Mouse (Mus musculus) stomach, embryonic 16.5 days (tissue): ENCODE data around the gene Galnt6. TPM values are rescaled to one million over a fixed set of nuclear protein-coding genes. Genes with fewer than 3 reads are reported as not detected.
A peak's percentile ranks its signal among the peaks of the same experiment; 100 is the strongest.

ENCODE experiments used
- ATAC-seq: fragments of 200-750 bp; cut with Nextera tagmentation; 2 replicates; pipeline ENCODE4 v1.8.0; 2017; ENCODE audit warnings: moderate number of reproducible peaks, moderate TSS enrichment; ENCODE audit not compliant: insufficient read depth, low FRiP score
- H3K27ac ChIP-seq: fragments of 300-500 bp; sonication (generic); 2 replicates; pipeline ENCODE4 v1.5.1; 2014; ENCODE audit warnings: low read length
- H3K27me3 ChIP-seq: fragments of 300-500 bp; sonication (generic); 2 replicates; pipeline ENCODE4 v1.6.1; 2014; ENCODE audit warnings: low read length, control low read depth, mixed read lengths; ENCODE audit not compliant: control insufficient read depth, insufficient read depth
- H3K36me3 ChIP-seq: fragments of 300-500 bp; sonication (generic); 2 replicates; pipeline ENCODE4 v1.6.1; 2014; ENCODE audit warnings: low read length; ENCODE audit not compliant: control insufficient read depth, insufficient read depth
- H3K4me1 ChIP-seq: fragments of 300-500 bp; sonication (generic); 2 replicates; pipeline ENCODE4 v1.6.1; 2014; ENCODE audit warnings: low read length, control low read depth, mixed read lengths; ENCODE audit not compliant: control insufficient read depth, insufficient read depth
- H3K4me2 ChIP-seq: fragments of 300-500 bp; sonication (generic); 2 replicates; pipeline ENCODE4 v1.6.1; 2014; ENCODE audit warnings: low read depth, low read length, mixed read lengths
- H3K4me3 ChIP-seq: fragments of 300-500 bp; sonication (generic); replicated peaks from 2 replicates; pipeline ENCODE4 v1.5.1; 2014; ENCODE audit warnings: mild to moderate bottlenecking, low read length
- H3K9ac ChIP-seq: fragments of 300-500 bp; sonication (generic); 2 replicates; pipeline ENCODE4 v1.6.1; 2014; ENCODE audit warnings: low read length
- H3K9me3 ChIP-seq: fragments of 300-500 bp; sonication (generic); replicated peaks from 2 replicates; pipeline ENCODE4 v1.6.1; 2016; ENCODE audit warnings: low read length, control low read depth; ENCODE audit not compliant: control insufficient read depth
- WGBS: fragments of 180-500 bp; shearing (Covaris S2); extraction: QIAGEN DNeasy Blood & Tissue Kit; methylation state at CpG from one replicate; pipeline ENCODE4 v1.1.7; 2014; 5-methylcytosine and 5-hydroxymethylcytosine counted together
- polyA plus RNA-seq: library from polyadenylated mRNA; unstranded; fragments of >200 nt; fragmentation: Nextera tagmentation; extraction: Ambion mirVana; gene quantifications from 2 replicates; pipeline ENCODE4 v1.2.1, GENCODE M21; 2015

Gene Galnt6
- polyA plus RNA-seq, 1 experiment from 2014 or later: 6.9 TPM

DNA sequence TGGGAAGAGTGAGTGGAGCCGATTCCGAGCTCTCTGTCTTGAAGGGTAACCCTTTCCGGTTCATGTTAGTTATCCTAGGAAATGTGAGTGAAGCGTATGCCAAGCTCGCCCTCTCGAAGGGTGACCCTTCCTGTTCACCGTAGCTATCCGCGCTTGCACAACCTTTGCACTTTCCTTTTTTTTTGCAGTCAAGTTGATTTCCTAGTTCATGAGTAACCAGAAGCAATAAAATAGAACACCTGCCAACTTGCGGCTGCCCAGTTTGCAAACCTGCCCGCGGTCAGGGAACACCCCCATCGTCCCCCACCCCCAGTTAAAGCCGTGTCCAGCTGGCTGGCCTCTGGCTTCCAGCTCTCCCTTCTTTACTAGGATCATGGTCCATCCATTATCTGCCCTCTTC, 50.2 kb downstream of the Galnt6 start:
- H3K27me3 ChIP-seq: no peaks in the 10 kb centered on the region
- no peak overlapping the region for H3K27ac ChIP-seq
- 61% methylated on average over 14 of the region's 14 CpGs for WGBS
- H3K36me3 ChIP-seq: no peaks in the 10 kb centered on the region
- no peak overlapping the region for H3K4me2 ChIP-seq
- no peak overlapping the region for H3K4me3 ChIP-seq
- ATAC-seq: no peak
- H3K4me1 ChIP-seq: no peaks in the 10 kb centered on the region
- H3K9me3 ChIP-seq: no peaks in the 10 kb centered on the region
- H3K9ac ChIP-seq: no peak overlapping the region

DNA sequence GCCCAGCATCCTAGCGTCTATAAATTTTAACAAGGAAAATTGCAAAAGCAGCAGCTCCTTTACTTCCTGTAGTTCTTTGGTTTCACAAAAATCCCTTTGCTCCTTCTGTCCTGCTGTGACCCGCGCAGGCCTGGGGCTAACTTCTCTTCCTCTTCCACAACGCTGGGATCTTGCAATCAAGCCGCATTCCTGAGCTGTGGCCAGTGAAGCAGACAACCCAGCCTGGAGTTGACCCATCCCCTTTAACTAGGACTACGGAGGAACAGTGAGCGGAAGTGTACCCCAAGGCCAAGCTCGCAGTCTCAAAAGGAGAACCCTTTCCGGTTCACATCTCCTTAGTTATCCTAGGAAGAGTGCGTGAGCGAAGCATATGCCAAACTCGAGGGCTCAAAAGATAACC, 50.6 kb downstream of the Galnt6 start:
- no peaks in the 10 kb centered on the region for H3K4me1 ChIP-seq
- ATAC-seq: no peak
- no peak overlapping the region for H3K4me2 ChIP-seq
- no peak overlapping the region for H3K9ac ChIP-seq
- WGBS: 81% methylated on average over 12 of the region's 12 CpGs
- no peak overlapping the region for H3K27ac ChIP-seq
- no peak overlapping the region for H3K4me3 ChIP-seq
- H3K36me3 ChIP-seq: no peaks in the 10 kb centered on the region
- H3K27me3 ChIP-seq: no peaks in the 10 kb centered on the region
- no peaks in the 10 kb centered on the region for H3K9me3 ChIP-seq

GRCm38 (mm10) chr15:100677675-100678074, 51.5 kb downstream of the Galnt6 start:
- no peak for ATAC-seq
- no peak overlapping the region for H3K4me2 ChIP-seq
- H3K4me1 ChIP-seq: no peaks in the 10 kb centered on the region
- 87% methylated on average over 8 of the region's 8 CpGs for WGBS
- H3K9me3 ChIP-seq: no peaks in the 10 kb centered on the region
- no peaks in the 10 kb centered on the region for H3K27me3 ChIP-seq
- H3K9ac ChIP-seq: no peak overlapping the region
- H3K4me3 ChIP-seq: no peak overlapping the region
- no peak overlapping the region for H3K27ac ChIP-seq
- H3K36me3 ChIP-seq: no peaks in the 10 kb centered on the region

- WGBS: 82% methylated on average over 1 of the region's 1 CpGs
- H3K27me3 ChIP-seq: no peaks in the 10 kb centered on the region
- no peaks in the 10 kb centered on the region for H3K36me3 ChIP-seq
- no peak overlapping the region for H3K27ac ChIP-seq
- no peaks in the 10 kb centered on the region for H3K9me3 ChIP-seq
- H3K4me1 ChIP-seq: no peaks in the 10 kb centered on the region
- no peak overlapping the region for H3K9ac ChIP-seq
- no peak overlapping the region for H3K4me2 ChIP-seq
- no peak for ATAC-seq
- H3K4me3 ChIP-seq: no peak overlapping the region
Measured at GRCm38 (mm10) chr15:100676521-100676920, 52.7 kb downstream of the Galnt6 start.

DNA sequence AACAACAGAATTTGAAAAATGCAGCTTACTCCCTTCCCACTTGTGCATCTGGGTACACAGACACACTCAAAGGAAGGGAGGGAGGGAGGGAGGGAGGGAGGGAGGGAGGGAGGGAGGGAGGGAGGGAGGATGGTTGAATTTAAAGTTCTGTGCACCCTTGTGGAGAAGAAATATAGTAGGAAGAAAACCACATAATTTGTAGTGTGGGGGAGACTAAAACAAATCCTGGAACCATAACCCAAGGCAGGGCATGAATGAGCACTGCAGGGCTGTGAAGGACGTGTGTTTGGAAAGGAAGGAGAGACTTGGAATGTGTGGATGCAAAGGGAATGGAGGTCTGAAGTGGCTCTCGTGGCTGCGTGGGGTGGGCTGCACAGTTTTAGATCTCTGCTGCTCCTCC, 53.7 kb downstream of the Galnt6 start:
- 43% methylated on average over 3 of the region's 3 CpGs for WGBS
- Histone ChIP-seq H3K4me1 (no peaks in the 10 kb centered on the region), H3K9ac (no peak overlapping the region), H3K4me3 (no peak overlapping the region), H3K27me3 (no peaks in the 10 kb centered on the region), H3K4me2 (no peak overlapping the region), H3K9me3 (no peaks in the 10 kb centered on the region), H3K27ac (0 out of 2 replicates have a peak overlapping the region, but pooled peaks have one; percentile 8), H3K36me3 (no peaks in the 10 kb centered on the region)
- no peak for ATAC-seq

- Histone ChIP-seq H3K27me3 (no peaks in the 10 kb centered on the region), H3K4me1 (no peaks in the 10 kb centered on the region), H3K9ac (no peak overlapping the region), H3K9me3 (no peaks in the 10 kb centered on the region), H3K4me3 (no peak overlapping the region), H3K4me2 (no peak overlapping the region), H3K36me3 (no peaks in the 10 kb centered on the region), H3K27ac (no peak overlapping the region)
- ATAC-seq: no peak
- 80% methylated on average over 10 of the region's 10 CpGs for WGBS
Measured at GRCm38 (mm10) chr15:100674566-100674965, 54.6 kb downstream of the Galnt6 start.

- no peak overlapping the region for H3K9ac ChIP-seq
- H3K4me3 ChIP-seq: no peak overlapping the region
- no peaks in the 10 kb centered on the region for H3K27me3 ChIP-seq
- H3K9me3 ChIP-seq: no peaks in the 10 kb centered on the region
- 51% methylated on average over 11 of the region's 12 CpGs for WGBS
- H3K27ac ChIP-seq: peak overlapping the region; percentile 32; the same call in 1 of the 2 replicates
- H3K4me2 ChIP-seq: no peak overlapping the region
- H3K36me3 ChIP-seq: no peaks in the 10 kb centered on the region
- ATAC-seq: no peak
- H3K4me1 ChIP-seq: no peaks in the 10 kb centered on the region
Measured at GRCm38 (mm10) chr15:100673585-100674391, 55.4 kb downstream of the Galnt6 start.

DNA sequence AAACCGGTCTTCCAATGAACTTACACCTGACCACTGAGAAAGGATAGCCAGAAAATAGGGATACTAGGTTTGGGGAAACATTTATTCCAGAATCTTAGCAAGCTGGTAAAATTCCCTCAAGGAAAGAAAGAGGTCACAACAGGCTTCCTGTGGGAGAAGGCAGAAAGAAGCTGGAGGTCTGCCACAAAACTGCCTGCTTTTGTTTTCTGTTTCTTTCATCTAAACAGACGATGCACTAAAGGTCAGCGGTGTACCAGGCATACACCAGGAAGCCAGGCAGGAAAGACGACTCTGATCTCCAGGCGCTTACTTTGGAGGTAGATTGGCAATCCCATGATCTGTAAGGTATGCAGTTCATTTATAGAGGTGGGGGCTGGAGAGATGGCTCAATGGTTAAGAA, 58.3 kb downstream of the Galnt6 start:
- no peak overlapping the region for H3K4me3 ChIP-seq
- peaks cover 8% of the 10 kb centered on the region; the same call in 1 of the 2 replicates for H3K4me1 ChIP-seq
- H3K36me3 ChIP-seq: no peaks in the 10 kb centered on the region
- WGBS: 85% methylated on average over 5 of the region's 5 CpGs
- no peak overlapping the region for H3K27ac ChIP-seq
- H3K9ac ChIP-seq: no peak overlapping the region
- no peaks in the 10 kb centered on the region for H3K9me3 ChIP-seq
- no peaks in the 10 kb centered on the region for H3K27me3 ChIP-seq
- no peak overlapping the region for H3K4me2 ChIP-seq
- ATAC-seq: no peak

DNA sequence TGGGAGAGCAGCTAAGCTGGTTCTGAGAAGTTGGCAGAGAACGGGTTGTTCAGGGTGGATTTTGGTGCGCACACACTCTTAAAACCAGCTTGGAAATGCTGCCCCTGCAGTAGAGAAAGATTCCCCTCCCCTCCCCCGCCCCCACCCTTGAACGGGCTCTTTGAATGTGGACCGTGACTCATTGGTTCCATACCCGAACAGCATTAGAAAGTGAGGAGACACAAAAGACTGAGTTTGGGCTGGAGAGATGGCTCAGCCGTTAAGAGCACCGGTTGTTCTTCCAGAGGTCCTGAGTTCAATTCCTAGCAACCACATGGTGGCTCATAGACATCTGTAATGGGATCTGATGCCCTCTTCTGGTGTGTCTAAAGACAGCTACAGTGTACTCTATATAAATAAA, 59.2 kb downstream of the Galnt6 start:
- no peak for ATAC-seq
- H3K9me3 ChIP-seq: no peaks in the 10 kb centered on the region
- no peak overlapping the region for H3K27ac ChIP-seq
- H3K36me3 ChIP-seq: no peaks in the 10 kb centered on the region
- no peaks in the 10 kb centered on the region for H3K27me3 ChIP-seq
- H3K4me2 ChIP-seq: no peak overlapping the region
- H3K9ac ChIP-seq: no peak overlapping the region
- 81% methylated on average over 8 of the region's 8 CpGs for WGBS
- H3K4me1 ChIP-seq: peaks cover 10% of the 10 kb centered on the region; the same call in 1 of the 2 replicates
- no peak overlapping the region for H3K4me3 ChIP-seq
